Mouse (Mus musculus) hindbrain, postnatal 0 days (tissue): ENCODE results near the gene Gng3. TPM values are rescaled to one million over a fixed set of nuclear protein-coding genes. Genes with fewer than 3 reads are reported as not detected.

ENCODE experiments used
- ATAC-seq: fragments of 200-750 bp; cut with Nextera tagmentation; 2 replicates; pipeline ENCODE4 v1.8.0; 2017; ENCODE audit warnings: mild to moderate bottlenecking, moderate TSS enrichment, moderate library complexity
- DNase-seq: peaks from one replicate; pipeline ENCODE4 v3.0.0-alpha.2; 2015; ENCODE audit warnings: low spot score
- H3K27ac ChIP-seq: fragments of 300-500 bp; sonication (generic); 2 replicates; pipeline ENCODE4 v1.5.1; 2014; ENCODE audit warnings: mild to moderate bottlenecking
- H3K27me3 ChIP-seq: fragments of 300-500 bp; sonication (generic); 2 replicates; pipeline ENCODE4 v1.6.1; 2014; ENCODE audit warnings: low read length, mixed read lengths; ENCODE audit not compliant: insufficient read depth
- H3K36me3 ChIP-seq: fragments of 300-500 bp; sonication (generic); 2 replicates; pipeline ENCODE4 v1.6.1; 2014; ENCODE audit warnings: low read length, mixed read lengths; ENCODE audit not compliant: insufficient read depth
- H3K4me1 ChIP-seq: fragments of 300-500 bp; sonication (generic); 2 replicates; pipeline ENCODE4 v1.6.1; 2014; ENCODE audit warnings: antibody characterized with exemption, low read length, mixed read lengths; ENCODE audit not compliant: insufficient read depth
- H3K4me2 ChIP-seq: fragments of 300-500 bp; sonication (generic); 2 replicates; pipeline ENCODE4 v1.6.1; 2014; ENCODE audit warnings: low read depth, mild to moderate bottlenecking, low read length, moderate library complexity, mixed read lengths
- H3K4me3 ChIP-seq: fragments of 300-500 bp; sonication (generic); 2 replicates; pipeline ENCODE4 v1.5.1; 2014; ENCODE audit warnings: low read length
- H3K9ac ChIP-seq: fragments of 300-500 bp; sonication (generic); replicated peaks from 2 replicates; pipeline ENCODE4 v1.6.1; 2014; ENCODE audit warnings: mild to moderate bottlenecking, low read length, moderate library complexity, mixed read lengths
- H3K9me3 ChIP-seq: fragments of 300-500 bp; sonication (generic); 2 replicates; pipeline ENCODE4 v1.6.1; 2016; ENCODE audit warnings: low read length, mixed read lengths
- CTCF ChIP-seq: IDR thresholded peaks from 2 replicates; pipeline ENCODE4 v1.5.1; 2016; ENCODE audit warnings: antibody characterized with exemption, control low read depth, low read depth
- WGBS: fragments of 180-500 bp; shearing (Covaris S2); extraction: QIAGEN DNeasy Blood & Tissue Kit; methylation state at CpG from one replicate; pipeline ENCODE4 v1.1.7; 2014; 5-methylcytosine and 5-hydroxymethylcytosine counted together
- polyA plus RNA-seq: library from polyadenylated mRNA; unstranded; fragments of >200 nt; fragmentation: Nextera tagmentation; extraction: Ambion mirVana; gene quantifications from 2 replicates; pipeline ENCODE4 v1.2.1, GENCODE M21; 2015
- total RNA-seq: library from RNA; depleted of rRNA; stranded (reverse); fragments of >200 nt; gene quantifications from 2 replicates; pipeline ENCODE4 v1.2.3, GENCODE M21; 2014

Gene Gng3
- total and polyA plus RNA-seq, 2 experiments from 2014 or later = 93.2 to 626 TPM

GRCm38 (mm10) chr19:8815812-8816211, 23.2 kb downstream of the Gng3 start:
- ATAC-seq = no peak
- peak overlapping the region; percentile 27; the same call in 1 of the 2 replicates for H3K4me2 ChIP-seq
- WGBS = 60% methylated on average over 11 of the region's 11 CpGs

GRCm38 (mm10) chr19:8806810-8807209, 32.2 kb downstream of the Gng3 start:
- Histone ChIP-seq H3K4me3 (no peak overlapping the region), H3K9ac (no peak overlapping the region), H3K36me3 (peaks cover 13% of the 10 kb centered on the region; the same call in 1 of the 2 replicates), H3K4me2 (no peak overlapping the region), H3K27ac (no peak overlapping the region), H3K4me1 (no peaks in the 10 kb centered on the region), H3K9me3 (no peaks in the 10 kb centered on the region), H3K27me3 (no peaks in the 10 kb centered on the region)
- WGBS = 93% methylated on average over 5 of the region's 5 CpGs
- TF ChIP-seq CTCF = no peak
- DNase-seq (no peak), ATAC-seq (no peak)

More at GRCm38 (mm10) chr19:8815812-8816211, 23.2 kb downstream of the Gng3 start:
- Histone ChIP-seq H3K27ac (no peak overlapping the region), H3K4me1 (peaks cover 17% of the 10 kb centered on the region), H3K27me3 (no peaks in the 10 kb centered on the region), H3K4me3 (no peak overlapping the region), H3K9me3 (no peaks in the 10 kb centered on the region), H3K9ac (peak overlapping the region; percentile 19; the same call in 1 of the 2 replicates), H3K36me3 (peaks cover 13% of the 10 kb centered on the region; the same call in 1 of the 2 replicates)
- TF ChIP-seq CTCF = peak; percentile 48
- peak; percentile 58 for DNase-seq

- no peak overlapping the region for H3K4me2 ChIP-seq
- no peak overlapping the region for H3K9ac ChIP-seq
- H3K4me1 ChIP-seq = no peaks in the 10 kb centered on the region
- WGBS = 92% methylated on average over 11 of the region's 11 CpGs
- no peaks in the 10 kb centered on the region for H3K9me3 ChIP-seq
- no peaks in the 10 kb centered on the region for H3K27me3 ChIP-seq
- no peak for TF ChIP-seq CTCF
- H3K4me3 ChIP-seq = no peak overlapping the region
- H3K36me3 ChIP-seq = no peaks in the 10 kb centered on the region; the same call in 1 of the 2 replicates
- DNase-seq (no peak), ATAC-seq (no peak)
- no peak overlapping the region for H3K27ac ChIP-seq
These were observed 34.9 kb downstream of the Gng3 start for GRCm38 (mm10) chr19:8803879-8804660.

GRCm38 (mm10) chr19:8803204-8803780, 35.7 kb downstream of the Gng3 start:
- Histone ChIP-seq H3K4me2 (peak overlapping the region; percentile 74), H3K9me3 (no peaks in the 10 kb centered on the region), H3K27me3 (no peaks in the 10 kb centered on the region), H3K4me1 (no peaks in the 10 kb centered on the region), H3K36me3 (no peaks in the 10 kb centered on the region; the same call in 1 of the 2 replicates), H3K27ac (peak overlapping the region; percentile 84), H3K9ac (0 out of 2 replicates have a peak overlapping the region, but pooled peaks have one; percentile 49), H3K4me3 (peak overlapping the region; percentile 53)
- DNase-seq (no peak), ATAC-seq (no peak)
- WGBS = 86% methylated on average over 9 of the region's 9 CpGs
- TF ChIP-seq CTCF = no peak

GRCm38 (mm10) chr19:8802130-8802821, 36.7 kb downstream of the Gng3 start, which contains the start of gene Zbtb3:
TSS of gene Zbtb3 (plus strand) at chr19:8802555.
- TF ChIP-seq CTCF = no peak
- ATAC-seq = peak; percentile 98

GRCm38 (mm10) chr19:8798947-8799315, 40.1 kb downstream of the Gng3 start:
- no peak for ATAC-seq

More at GRCm38 (mm10) chr19:8802130-8802821, 36.7 kb downstream of the Gng3 start, which contains the start of gene Zbtb3:
- DNase-seq = peak; percentile 98
- peak within 1 kb of the TSS; percentile 84 for H3K27ac ChIP-seq
- H3K36me3 ChIP-seq = no peaks in the 10 kb centered on the region; the same call in 1 of the 2 replicates
- peak within 1 kb of the TSS; percentile 49 for H3K9ac ChIP-seq
- no peaks in the 10 kb centered on the region for H3K9me3 ChIP-seq
- H3K4me1 ChIP-seq = peaks cover 3% of the 10 kb centered on the region; the same call in 1 of the 2 replicates
- no peaks in the 10 kb centered on the region for H3K27me3 ChIP-seq
- under 1% methylated on average over 30 of the region's 30 CpGs for WGBS
- H3K4me3 ChIP-seq = peak within 1 kb of the TSS; percentile 53
- H3K4me2 ChIP-seq = peak within 1 kb of the TSS; percentile 74

More at GRCm38 (mm10) chr19:8798947-8799315, 40.1 kb downstream of the Gng3 start:
- Histone ChIP-seq H3K4me3 (0 out of 2 replicates have a peak overlapping the region, but pooled peaks have one; percentile 81), H3K4me1 (peaks cover 3% of the 10 kb centered on the region; the same call in 1 of the 2 replicates), H3K27me3 (no peaks in the 10 kb centered on the region), H3K27ac (no peak overlapping the region), H3K36me3 (peaks cover 18% of the 10 kb centered on the region), H3K9me3 (no peaks in the 10 kb centered on the region), H3K9ac (no peak overlapping the region), H3K4me2 (peak overlapping the region; percentile 76)
- no peak for DNase-seq
- 0 out of 2 replicates have a peak, but pooled peaks have one; percentile 5 for TF ChIP-seq CTCF
